Mouse (Mus musculus): Measurements from ENCODE around the gene Aplp1. TPM values are rescaled to one million over a fixed set of nuclear protein-coding genes. Genes with fewer than 3 reads are reported as not detected.

Aplp1 gene
- polyA plus RNA-seq, 1 experiment from 2014 or later: 13.4 TPM

GRCm38 (mm10) chr7:30439734-30440133 is 5.6 kb downstream of the Aplp1 start:
- Histone ChIP-seq H3K9me3 (replicated peaks) (no peaks in the 10 kb centered on the region), H3K36me3 (no peaks in the 10 kb centered on the region), H3K27ac (no peak overlapping the region), H3K27me3 (ENCODE audit: low read depth, poor library complexity, severe bottlenecking) (peaks cover 94% of the 10 kb centered on the region), H3K4me1 (peaks cover 8% of the 10 kb centered on the region), H3K4me3 (no peak overlapping the region)
- DNase-seq (ENCODE audit: low spot score): no peak
- 73% methylated on average over 13 of the region's 13 CpGs for WGBS

- no peak for DNase-seq (ENCODE audit: low spot score)
- WGBS: 16% methylated on average over 10 of the region's 10 CpGs
- H3K4me3 ChIP-seq: no peak overlapping the region
- no peak overlapping the region for H3K27ac ChIP-seq
- no peaks in the 10 kb centered on the region for H3K4me1 ChIP-seq
- H3K36me3 ChIP-seq: no peaks in the 10 kb centered on the region
- H3K27me3 ChIP-seq (ENCODE audit: low read depth, poor library complexity, severe bottlenecking): peaks cover 67% of the 10 kb centered on the region
- H3K9me3 ChIP-seq (replicated peaks): no peaks in the 10 kb centered on the region
These were observed 8.5 kb downstream of the Aplp1 start for GRCm38 (mm10) chr7:30436879-30437278.

GRCm38 (mm10) chr7:30435156-30435555 is 10.2 kb downstream of the Aplp1 start:
- peaks cover 50% of the 10 kb centered on the region for H3K27me3 ChIP-seq (ENCODE audit: low read depth, poor library complexity, severe bottlenecking)
- no peak overlapping the region for H3K27ac ChIP-seq
- no peak overlapping the region for H3K4me3 ChIP-seq
- WGBS: 45% methylated on average over 9 of the region's 9 CpGs
- H3K36me3 ChIP-seq: no peaks in the 10 kb centered on the region
- no peak for DNase-seq (ENCODE audit: low spot score)
- H3K9me3 ChIP-seq (replicated peaks): no peaks in the 10 kb centered on the region
- no peaks in the 10 kb centered on the region for H3K4me1 ChIP-seq

- no peaks in the 10 kb centered on the region for H3K4me1 ChIP-seq
- H3K9me3 ChIP-seq (replicated peaks): no peaks in the 10 kb centered on the region
- H3K27me3 ChIP-seq (ENCODE audit: low read depth, poor library complexity, severe bottlenecking): peaks cover 45% of the 10 kb centered on the region
- H3K27ac ChIP-seq: no peak overlapping the region
- no peak overlapping the region for H3K4me3 ChIP-seq
- 70% methylated on average over 10 of the region's 10 CpGs for WGBS
- H3K36me3 ChIP-seq: no peaks in the 10 kb centered on the region
- DNase-seq (ENCODE audit: low spot score): no peak
These were observed 10.6 kb downstream of the Aplp1 start for GRCm38 (mm10) chr7:30434701-30435100.

GRCm38 (mm10) chr7:30434238-30434637 is 11.1 kb downstream of the Aplp1 start:
- peak; percentile 73 for DNase-seq (ENCODE audit: low spot score)
- no peaks in the 10 kb centered on the region for H3K36me3 ChIP-seq
- WGBS: 2% methylated on average over 10 of the region's 10 CpGs
- no peak overlapping the region for H3K4me3 ChIP-seq
- no peaks in the 10 kb centered on the region for H3K9me3 ChIP-seq (replicated peaks)
- no peak overlapping the region for H3K27ac ChIP-seq
- no peaks in the 10 kb centered on the region for H3K4me1 ChIP-seq
- H3K27me3 ChIP-seq (ENCODE audit: low read depth, poor library complexity, severe bottlenecking): peaks cover 41% of the 10 kb centered on the region

- no peaks in the 10 kb centered on the region for H3K9me3 ChIP-seq (replicated peaks)
- no peaks in the 10 kb centered on the region for H3K4me1 ChIP-seq
- H3K27ac ChIP-seq: no peak overlapping the region
- no peaks in the 10 kb centered on the region for H3K36me3 ChIP-seq
- DNase-seq (ENCODE audit: low spot score): no peak
- WGBS: 14% methylated on average over 3 of the region's 3 CpGs
- H3K27me3 ChIP-seq (ENCODE audit: low read depth, poor library complexity, severe bottlenecking): peaks cover 22% of the 10 kb centered on the region
- no peak overlapping the region for H3K4me3 ChIP-seq
These were observed 13.5 kb downstream of the Aplp1 start for GRCm38 (mm10) chr7:30431793-30432192.

- Histone ChIP-seq H3K27ac (no peak overlapping the region), H3K27me3 (ENCODE audit: low read depth, poor library complexity, severe bottlenecking) (peaks cover 6% of the 10 kb centered on the region), H3K36me3 (peaks cover 6% of the 10 kb centered on the region), H3K9me3 (replicated peaks) (no peaks in the 10 kb centered on the region), H3K4me1 (no peaks in the 10 kb centered on the region), H3K4me3 (no peak overlapping the region)
- WGBS: 65% methylated on average over 2 of the region's 2 CpGs
- no peak for DNase-seq (ENCODE audit: low spot score)
These were observed 15.1 kb downstream of the Aplp1 start for GRCm38 (mm10) chr7:30430191-30430590.

GRCm38 (mm10) chr7:30429327-30429726 is 16.0 kb downstream of the Aplp1 start:
- Histone ChIP-seq H3K4me1 (no peaks in the 10 kb centered on the region), H3K4me3 (no peak overlapping the region), H3K27ac (no peak overlapping the region), H3K9me3 (replicated peaks) (no peaks in the 10 kb centered on the region), H3K36me3 (peaks cover 8% of the 10 kb centered on the region), H3K27me3 (ENCODE audit: low read depth, poor library complexity, severe bottlenecking) (no peaks in the 10 kb centered on the region)
- DNase-seq (ENCODE audit: low spot score): no peak

GRCm38 (mm10) chr7:30423071-30423641 is 22.2 kb downstream of the Aplp1 start:
- H3K36me3 ChIP-seq: peaks cover 8% of the 10 kb centered on the region
- no peaks in the 10 kb centered on the region; the same call in 1 of the 2 replicates for H3K9me3 ChIP-seq (replicated peaks)
- peak overlapping the region; percentile 70 for H3K4me3 ChIP-seq
- H3K4me1 ChIP-seq: peaks cover 22% of the 10 kb centered on the region
- peaks cover 51% of the 10 kb centered on the region for H3K27me3 ChIP-seq (ENCODE audit: low read depth, poor library complexity, severe bottlenecking)
- DNase-seq (ENCODE audit: low spot score): no peak
- 51% methylated on average over 23 of the region's 23 CpGs for WGBS
- H3K27ac ChIP-seq: peak overlapping the region; percentile 34; the same call in 1 of the 2 replicates

- H3K27ac ChIP-seq: peak overlapping the region; percentile 54; the same call in 1 of the 2 replicates
- WGBS: 15% methylated on average over 9 of the region's 9 CpGs
- H3K9me3 ChIP-seq (replicated peaks): no peaks in the 10 kb centered on the region; the same call in 1 of the 2 replicates
- H3K36me3 ChIP-seq: peaks cover 8% of the 10 kb centered on the region
- peaks cover 22% of the 10 kb centered on the region for H3K4me1 ChIP-seq
- DNase-seq (ENCODE audit: low spot score): no peak
- peaks cover 51% of the 10 kb centered on the region for H3K27me3 ChIP-seq (ENCODE audit: low read depth, poor library complexity, severe bottlenecking)
- peak overlapping the region; percentile 70 for H3K4me3 ChIP-seq
These were observed 22.8 kb downstream of the Aplp1 start for GRCm38 (mm10) chr7:30422560-30422959.

- Histone ChIP-seq H3K9me3 (replicated peaks) (no peaks in the 10 kb centered on the region; the same call in 1 of the 2 replicates), H3K4me3 (peak overlapping the region; percentile 70), H3K36me3 (peaks cover 8% of the 10 kb centered on the region), H3K4me1 (peaks cover 22% of the 10 kb centered on the region), H3K27ac (peak overlapping the region; percentile 54), H3K27me3 (ENCODE audit: low read depth, poor library complexity, severe bottlenecking) (peaks cover 51% of the 10 kb centered on the region)
- DNase-seq (ENCODE audit: low spot score): peak; percentile 85
- under 1% methylated on average over 45 of the region's 45 CpGs for WGBS
These were observed 23.4 kb downstream of the Aplp1 start for GRCm38 (mm10) chr7:30421890-30422435.

- no peaks in the 10 kb centered on the region; the same call in 1 of the 2 replicates for H3K9me3 ChIP-seq (replicated peaks)
- WGBS: 12% methylated on average over 31 of the region's 31 CpGs
- H3K4me1 ChIP-seq: peaks cover 22% of the 10 kb centered on the region
- peak; percentile 42 for DNase-seq (ENCODE audit: low spot score)
- peak within 1 kb of the TSS; percentile 70 for H3K4me3 ChIP-seq
- peaks cover 8% of the 10 kb centered on the region for H3K36me3 ChIP-seq
- H3K27ac ChIP-seq: peak within 1 kb of the TSS; percentile 54
- H3K27me3 ChIP-seq (ENCODE audit: low read depth, poor library complexity, severe bottlenecking): peaks cover 51% of the 10 kb centered on the region
These were observed 24.0 kb downstream of the Aplp1 start, which contains the start of gene Nfkbid for GRCm38 (mm10) chr7:30421175-30421889. Nfkbid (plus strand) TSS chr7:30421732.

GRCm38 (mm10) chr7:30420673-30421072 is 24.7 kb downstream of the Aplp1 start:
- Histone ChIP-seq H3K4me1 (peaks cover 22% of the 10 kb centered on the region), H3K27me3 (ENCODE audit: low read depth, poor library complexity, severe bottlenecking) (peaks cover 51% of the 10 kb centered on the region), H3K4me3 (no peak overlapping the region), H3K27ac (no peak overlapping the region), H3K9me3 (replicated peaks) (no peaks in the 10 kb centered on the region; the same call in 1 of the 2 replicates), H3K36me3 (peaks cover 6% of the 10 kb centered on the region)
- 84% methylated on average over 3 of the region's 3 CpGs for WGBS
- DNase-seq (ENCODE audit: low spot score): no peak

Data from limb, embryonic 10.5 days (tissue).